Mouse (Mus musculus) ES-Bruce4 (cell line): ENCODE measurements around the gene Gm21188.
"Not testable (repeated sequence)": the region's sequence is repeated elsewhere in the genome, so short reads cannot be mapped to it uniquely, and the experiment has no call there.

Experiments used
- CTCF ChIP-seq: IDR thresholded peaks from one replicate; pipeline ENCODE4 v1.8.1; 2011; ENCODE audit warnings: low read depth, low read length
- EP300 ChIP-seq: IDR thresholded peaks from 2 replicates; pipeline ENCODE4 v1.6.1; 2011; ENCODE audit warnings: low read depth, low read length; ENCODE audit not compliant: insufficient read depth

- not testable (repeated sequence) for TF ChIP-seq CTCF, EP300
These were observed 18.3 kb downstream of the Gm21188 start for GRCm38 (mm10) chr13:120033516-120034190.
